Mouse (Mus musculus) C2C12 (cell line): Measurements from ENCODE around the gene Ccdc157.

Source experiments
- CTCF ChIP-seq: IDR thresholded peaks from one replicate; pipeline ENCODE4 v1.5.1; 2011; ENCODE audit not compliant: control insufficient read depth, insufficient read depth, insufficient read length
- MAX ChIP-seq: IDR thresholded peaks from one replicate; pipeline ENCODE4 v1.6.1; 2011; ENCODE audit warnings: mild to moderate bottlenecking, control low read depth
- MYOD1 ChIP-seq: IDR thresholded peaks from one replicate; pipeline ENCODE4 v1.6.1; 2011; ENCODE audit warnings: low read depth; ENCODE audit not compliant: control insufficient read depth, insufficient read length
- USF1 ChIP-seq: IDR thresholded peaks from one replicate; pipeline ENCODE4 v1.6.1; 2011; ENCODE audit warnings: low read depth, mild to moderate bottlenecking, control low read depth, moderate library complexity

- TF ChIP-seq CTCF = no peak
- TF ChIP-seq MYOD1 = no peak
- no peak for TF ChIP-seq USF1
- TF ChIP-seq MAX = no peak
Observed at GRCm38 (mm10) chr11:4155641-4156040, 4.5 kb downstream of the Ccdc157 start.
